Mouse (Mus musculus) ES-Bruce4 (cell line): ENCODE data around the gene Vax2. TPM values are rescaled to one million over a fixed set of nuclear protein-coding genes. Genes with fewer than 3 reads are reported as not detected.
A peak's percentile ranks its signal among the peaks of the same experiment; 100 is the strongest.

Experiments
- H3K27ac ChIP-seq: 2 replicates; pipeline ENCODE4 v1.5.1; 2012; ENCODE audit warnings: low read length, inconsistent platforms; ENCODE audit not compliant: insufficient read depth
- H3K27me3 ChIP-seq: 2 replicates; pipeline ENCODE4 v1.6.1; 2012; ENCODE audit warnings: mild to moderate bottlenecking, low read length, inconsistent platforms; ENCODE audit not compliant: control insufficient read depth, poor library complexity, insufficient read depth, severe bottlenecking
- H3K36me3 ChIP-seq: 2 replicates; pipeline ENCODE4 v1.6.1; 2012; ENCODE audit warnings: inconsistent platforms, mild to moderate bottlenecking, low read length, moderate library complexity; ENCODE audit not compliant: control insufficient read depth, poor library complexity, insufficient read depth, severe bottlenecking
- H3K4me1 ChIP-seq: one replicate; pipeline ENCODE4 v1.8.1; 2011; ENCODE audit warnings: low read length; ENCODE audit not compliant: control insufficient read depth, insufficient read depth
- H3K4me3 ChIP-seq: 2 replicates; pipeline ENCODE4 v1.5.1; 2011; ENCODE audit warnings: low read depth, mild to moderate bottlenecking, low read length
- H3K9ac ChIP-seq: 2 replicates; pipeline ENCODE4 v1.6.1; 2012; ENCODE audit warnings: low read depth, mild to moderate bottlenecking, inconsistent platforms; ENCODE audit not compliant: poor library complexity, severe bottlenecking
- H3K9me3 ChIP-seq: replicated peaks from 2 replicates; pipeline ENCODE4 v1.6.1; 2012; ENCODE audit warnings: mild to moderate bottlenecking, low read length, inconsistent platforms; ENCODE audit not compliant: control insufficient read depth, poor library complexity, insufficient read depth, severe bottlenecking
- CTCF ChIP-seq: IDR thresholded peaks from one replicate; pipeline ENCODE4 v1.8.1; 2011; ENCODE audit warnings: low read depth, low read length
- EP300 ChIP-seq: IDR thresholded peaks from 2 replicates; pipeline ENCODE4 v1.6.1; 2011; ENCODE audit warnings: low read depth, low read length; ENCODE audit not compliant: insufficient read depth
- POLR2A ChIP-seq: IDR thresholded peaks from one replicate; pipeline ENCODE4 v1.8.1; 2011; ENCODE audit warnings: low read length; ENCODE audit not compliant: insufficient read depth
- polyA plus RNA-seq: library from polyadenylated mRNA; stranded (reverse); fragments of >200 nt; gene quantifications from 2 replicates; pipeline ENCODE4 v1.2.4, GENCODE M21; 2011; ENCODE audit warnings: low read depth; ENCODE audit not compliant: missing spikeins, insufficient read depth, insufficient read length

Vax2 gene
- polyA plus RNA-seq, 1 experiment = not detected

- peaks cover 15% of the 10 kb centered on the region for H3K27me3 ChIP-seq
- H3K9me3 ChIP-seq = no peaks in the 10 kb centered on the region
- H3K4me3 ChIP-seq = peak overlapping the region; percentile 48
- no peaks in the 10 kb centered on the region for H3K4me1 ChIP-seq
- TF ChIP-seq EP300 (no peak), CTCF (no peak), POLR2A (no peak)
- H3K27ac ChIP-seq = no peak overlapping the region
- H3K36me3 ChIP-seq = no peaks in the 10 kb centered on the region
- 0 out of 2 replicates have a peak overlapping the region, but pooled peaks have one; percentile 13 for H3K9ac ChIP-seq
These were observed 4.6 kb downstream of the Vax2 start for GRCm38 (mm10) chr6:83715461-83716196.

- TF ChIP-seq EP300 (no peak), POLR2A (no peak), CTCF (no peak)
- H3K36me3 ChIP-seq = no peaks in the 10 kb centered on the region
- no peak overlapping the region for H3K27ac ChIP-seq
- H3K9ac ChIP-seq = no peak overlapping the region
- H3K27me3 ChIP-seq = peaks cover 10% of the 10 kb centered on the region
- H3K9me3 ChIP-seq = no peaks in the 10 kb centered on the region
- no peaks in the 10 kb centered on the region for H3K4me1 ChIP-seq
- H3K4me3 ChIP-seq = no peak overlapping the region
These were observed 6.0 kb downstream of the Vax2 start for GRCm38 (mm10) chr6:83717026-83717425.

GRCm38 (mm10) chr6:83722526-83722925 is 11.5 kb downstream of the Vax2 start:
- Histone ChIP-seq H3K4me3 (no peak overlapping the region), H3K4me1 (no peaks in the 10 kb centered on the region), H3K36me3 (no peaks in the 10 kb centered on the region), H3K9ac (no peak overlapping the region), H3K27ac (no peak overlapping the region), H3K27me3 (no peaks in the 10 kb centered on the region), H3K9me3 (no peaks in the 10 kb centered on the region)
- no peak for TF ChIP-seq EP300
- no peak for TF ChIP-seq POLR2A
- no peak for TF ChIP-seq CTCF

GRCm38 (mm10) chr6:83727178-83727577 is 16.1 kb downstream of the Vax2 start:
- no peak for TF ChIP-seq CTCF
- TF ChIP-seq EP300 = no peak
- no peak for TF ChIP-seq POLR2A
- no peak overlapping the region for H3K27ac ChIP-seq

GRCm38 (mm10) chr6:83728488-83728887 is 17.4 kb downstream of the Vax2 start:
- no peak overlapping the region for H3K9ac ChIP-seq
- no peak overlapping the region for H3K27ac ChIP-seq
- H3K4me3 ChIP-seq = no peak overlapping the region
- no peaks in the 10 kb centered on the region for H3K4me1 ChIP-seq
- H3K9me3 ChIP-seq = no peaks in the 10 kb centered on the region
- H3K36me3 ChIP-seq = no peaks in the 10 kb centered on the region
- H3K27me3 ChIP-seq = no peaks in the 10 kb centered on the region
- TF ChIP-seq CTCF = peak; percentile 74
- no peak for TF ChIP-seq POLR2A

More at GRCm38 (mm10) chr6:83727178-83727577, 16.1 kb downstream of the Vax2 start:
- Histone ChIP-seq H3K4me3 (no peak overlapping the region), H3K9ac (no peak overlapping the region), H3K4me1 (no peaks in the 10 kb centered on the region), H3K36me3 (no peaks in the 10 kb centered on the region), H3K9me3 (no peaks in the 10 kb centered on the region), H3K27me3 (no peaks in the 10 kb centered on the region)

- no peaks in the 10 kb centered on the region for H3K27me3 ChIP-seq
- TF ChIP-seq CTCF = no peak
- TF ChIP-seq EP300 = no peak
- TF ChIP-seq POLR2A = no peak
These were observed 18.4 kb downstream of the Vax2 start for GRCm38 (mm10) chr6:83729350-83729970.

More at GRCm38 (mm10) chr6:83729350-83729970, 18.4 kb downstream of the Vax2 start:
- no peak overlapping the region for H3K27ac ChIP-seq
- no peaks in the 10 kb centered on the region for H3K4me1 ChIP-seq
- H3K9ac ChIP-seq = no peak overlapping the region
- H3K4me3 ChIP-seq = no peak overlapping the region
- H3K36me3 ChIP-seq = no peaks in the 10 kb centered on the region
- no peaks in the 10 kb centered on the region for H3K9me3 ChIP-seq
